Mouse (Mus musculus) megakaryocyte, embryonic 14.5 days (primary cell): ENCODE measurements around the gene H2-Eb2. TPM values are rescaled to one million over a fixed set of nuclear protein-coding genes. Genes with fewer than 3 reads are reported as not detected.

Source experiments
- H3K27me3 ChIP-seq: replicated peaks from 2 replicates; pipeline ENCODE3; 2012; ENCODE audit warnings: inconsistent platforms
- H3K36me3 ChIP-seq: replicated peaks from 2 replicates; pipeline ENCODE3; 2012; ENCODE audit warnings: low read length, inconsistent platforms, mixed read lengths
- H3K4me1 ChIP-seq: 2 replicates; pipeline ENCODE4 v1.6.1; 2012; ENCODE audit warnings: inconsistent platforms
- H3K4me3 ChIP-seq: replicated peaks from 2 replicates; pipeline ENCODE3; 2012; ENCODE audit warnings: moderate library complexity, mild to moderate bottlenecking, inconsistent platforms
- H3K9me3 ChIP-seq: 2 replicates; pipeline ENCODE4 v1.6.1; 2012; ENCODE audit warnings: inconsistent platforms
- FLI1 ChIP-seq: IDR thresholded peaks from 2 replicates; pipeline ENCODE4 v1.6.1; 2012; ENCODE audit warnings: low read length, inconsistent platforms, mixed read lengths
- GATA1 ChIP-seq: IDR thresholded peaks from 3 replicates; pipeline ENCODE4 v1.6.1; 2012; ENCODE audit warnings: mixed read lengths, low read length, inconsistent platforms, borderline replicate concordance
- polyA plus RNA-seq: library from polyadenylated mRNA; stranded (reverse); fragments of >175 nt; gene quantifications from 2 replicates; pipeline ENCODE4 v1.2.3, GENCODE M21; 2012; ENCODE audit warnings: low replicate concordance; ENCODE audit not compliant: insufficient read depth

Gene H2-Eb2
- polyA plus RNA-seq, 1 experiment: not detected

DNA sequence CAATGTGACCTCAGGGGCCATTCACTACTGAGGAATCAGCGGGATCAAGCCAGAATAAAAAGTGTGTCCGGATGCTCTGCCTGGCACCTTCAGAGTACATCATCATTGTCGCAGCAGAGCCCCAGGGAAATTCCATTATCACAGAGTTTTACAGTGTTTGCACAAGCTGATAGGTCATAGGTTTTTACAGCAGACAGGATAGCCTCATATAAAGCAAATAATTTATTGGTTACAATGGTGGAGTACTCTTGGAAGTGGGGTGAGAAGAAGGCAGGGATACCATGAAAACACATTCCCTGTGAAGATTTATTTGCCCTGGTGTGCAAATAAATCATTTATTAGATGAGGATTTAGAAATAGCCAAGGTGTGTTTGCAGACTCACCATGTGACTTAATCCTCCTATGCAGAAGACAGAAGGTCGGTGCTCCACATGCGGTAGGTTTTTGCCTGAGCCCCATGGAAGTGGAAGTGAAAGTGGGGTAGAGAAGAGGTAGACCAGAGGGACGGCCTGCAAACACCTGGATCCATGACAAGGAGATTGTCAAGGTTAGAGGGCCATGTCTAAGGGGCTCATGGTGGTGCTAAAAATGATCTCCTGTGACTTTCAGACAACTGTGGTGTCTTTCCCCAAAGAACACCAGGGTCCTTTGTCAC is 47.7 kb downstream of the H2-Eb2 start:
- Histone ChIP-seq H3K9me3 (0 out of 2 replicates have a peak, but pooled peaks cover 3% of the 10 kb centered on the region), H3K4me1 (peaks cover 7% of the 10 kb centered on the region), H3K36me3 (no peaks in the 10 kb centered on the region), H3K4me3 (no peak overlapping the region), H3K27me3 (peaks cover 25% of the 10 kb centered on the region)
- TF ChIP-seq GATA1: no peak
- TF ChIP-seq FLI1: no peak

- Histone ChIP-seq H3K36me3 (no peaks in the 10 kb centered on the region), H3K27me3 (peaks cover 38% of the 10 kb centered on the region), H3K4me3 (no peak within 1 kb of the TSS), H3K4me1 (peaks cover 3% of the 10 kb centered on the region; the same call in 1 of the 2 replicates), H3K9me3 (0 out of 2 replicates have a peak, but pooled peaks cover 3% of the 10 kb centered on the region)
- TF ChIP-seq GATA1: no peak
- TF ChIP-seq FLI1: no peak
Observed at GRCm38 (mm10) chr17:34376847-34377246, 51.4 kb downstream of the H2-Eb2 start, which contains the start of gene Btnl1. Gene Btnl1, plus strand, starts transcription at chr17:34377132.

- H3K36me3 ChIP-seq: no peaks in the 10 kb centered on the region
- 0 out of 2 replicates have a peak, but pooled peaks cover 3% of the 10 kb centered on the region for H3K9me3 ChIP-seq
- H3K27me3 ChIP-seq: peaks cover 39% of the 10 kb centered on the region
- H3K4me3 ChIP-seq: no peak overlapping the region
- no peak for TF ChIP-seq GATA1
- TF ChIP-seq FLI1: no peak
- H3K4me1 ChIP-seq: peaks cover 3% of the 10 kb centered on the region; the same call in 1 of the 2 replicates
Observed at GRCm38 (mm10) chr17:34377450-34378209, 52.2 kb downstream of the H2-Eb2 start.

DNA sequence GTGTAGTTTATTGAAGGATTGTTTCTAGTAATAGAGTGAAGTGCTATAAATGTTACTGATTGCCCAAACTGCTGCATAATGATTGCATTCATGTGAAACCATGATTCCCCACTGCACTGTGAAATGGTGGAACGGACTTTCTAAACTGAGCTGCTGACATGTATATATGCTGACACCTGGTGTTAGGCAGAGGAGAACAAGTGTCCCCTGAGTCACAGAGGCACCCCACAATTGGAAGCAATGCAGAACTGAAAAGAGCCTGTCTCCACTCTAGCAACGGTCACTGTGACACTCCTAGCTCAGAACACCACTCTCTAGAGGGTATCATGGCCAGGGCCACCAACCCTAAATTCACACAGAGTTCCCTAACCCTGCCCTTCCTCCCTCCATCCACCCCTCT is 53.3 kb downstream of the H2-Eb2 start:
- Histone ChIP-seq H3K9me3 (peaks cover 3% of the 10 kb centered on the region; the same call in 1 of the 2 replicates), H3K4me1 (peaks cover 3% of the 10 kb centered on the region; the same call in 1 of the 2 replicates), H3K36me3 (no peaks in the 10 kb centered on the region), H3K4me3 (no peak overlapping the region), H3K27me3 (peaks cover 30% of the 10 kb centered on the region)
- TF ChIP-seq GATA1 (no peak), FLI1 (no peak)

DNA sequence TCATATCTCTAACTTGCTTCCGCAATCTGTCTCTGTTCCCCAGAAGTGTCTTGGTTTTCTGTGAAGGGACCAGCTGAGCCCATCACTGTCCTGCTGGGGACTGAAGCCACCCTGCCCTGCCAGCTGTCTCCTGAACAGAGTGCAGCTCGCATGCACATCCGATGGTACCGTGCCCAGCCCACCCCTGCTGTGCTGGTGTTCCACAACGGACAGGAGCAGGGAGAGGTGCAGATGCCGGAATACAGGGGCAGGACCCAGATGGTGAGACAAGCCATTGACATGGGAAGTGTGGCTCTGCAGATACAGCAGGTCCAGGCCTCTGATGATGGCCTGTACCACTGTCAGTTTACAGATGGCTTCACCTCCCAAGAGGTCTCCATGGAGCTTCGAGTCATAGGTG is 54.0 kb downstream of the H2-Eb2 start:
- Histone ChIP-seq H3K4me3 (peak overlapping the region; percentile 53), H3K27me3 (peaks cover 32% of the 10 kb centered on the region), H3K9me3 (peaks cover 3% of the 10 kb centered on the region; the same call in 1 of the 2 replicates), H3K36me3 (no peaks in the 10 kb centered on the region), H3K4me1 (peaks cover 3% of the 10 kb centered on the region; the same call in 1 of the 2 replicates)
- no peak for TF ChIP-seq FLI1

DNA sequence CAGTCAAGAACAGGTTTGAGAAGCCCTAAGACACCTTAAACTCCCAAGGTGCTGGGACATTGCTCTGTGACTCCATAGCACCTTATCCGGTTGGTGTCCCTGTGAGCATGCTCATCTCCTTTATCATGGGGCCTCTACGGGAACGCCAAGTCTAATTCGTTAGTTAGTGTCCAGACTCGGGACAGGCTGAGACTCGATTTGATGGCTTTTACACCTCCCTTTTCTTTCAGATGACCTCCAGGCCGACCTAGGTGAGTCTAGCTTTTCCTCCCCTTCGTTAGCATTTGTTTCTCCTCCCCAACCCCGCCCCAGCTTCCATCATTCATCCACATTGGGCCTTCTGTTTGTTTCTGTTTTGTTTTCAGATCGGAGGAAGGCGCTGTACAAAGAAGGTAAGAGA is 56.4 kb downstream of the H2-Eb2 start:
- H3K4me3 ChIP-seq: no peak overlapping the region
- no peaks in the 10 kb centered on the region for H3K36me3 ChIP-seq
- H3K4me1 ChIP-seq: peaks cover 9% of the 10 kb centered on the region
- no peak for TF ChIP-seq FLI1
- no peak for TF ChIP-seq GATA1
- peaks cover 36% of the 10 kb centered on the region for H3K27me3 ChIP-seq
- no peaks in the 10 kb centered on the region; the same call in 1 of the 2 replicates for H3K9me3 ChIP-seq

- Histone ChIP-seq H3K4me3 (no peak overlapping the region), H3K4me1 (peaks cover 9% of the 10 kb centered on the region), H3K27me3 (peaks cover 33% of the 10 kb centered on the region), H3K9me3 (no peaks in the 10 kb centered on the region; the same call in 1 of the 2 replicates), H3K36me3 (no peaks in the 10 kb centered on the region)
- TF ChIP-seq FLI1: no peak
- no peak for TF ChIP-seq GATA1
Observed at GRCm38 (mm10) chr17:34383212-34383611, 57.7 kb downstream of the H2-Eb2 start.

DNA sequence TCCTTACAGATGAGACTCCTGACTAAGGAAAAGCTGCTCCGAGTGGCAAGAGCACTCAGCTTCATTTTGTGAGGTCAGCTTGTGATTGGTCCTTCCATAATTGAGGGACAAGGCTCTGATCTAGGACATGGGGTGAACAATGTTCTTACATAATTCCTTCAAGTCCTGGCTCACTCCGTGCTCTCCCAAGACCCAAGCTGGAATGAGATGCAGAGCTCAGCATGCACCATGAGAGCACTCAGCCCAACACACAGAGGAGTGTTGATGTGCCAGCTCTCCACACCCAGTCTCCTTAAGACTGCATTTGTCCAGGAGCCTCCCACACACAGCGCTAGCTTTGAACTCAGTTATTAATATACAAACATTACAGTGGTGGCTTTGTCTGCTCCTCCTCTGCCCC is 59.2 kb downstream of the H2-Eb2 start:
- peaks cover 5% of the 10 kb centered on the region for H3K4me1 ChIP-seq
- H3K27me3 ChIP-seq: peaks cover 29% of the 10 kb centered on the region
- no peak for TF ChIP-seq GATA1
- no peak for TF ChIP-seq FLI1

DNA sequence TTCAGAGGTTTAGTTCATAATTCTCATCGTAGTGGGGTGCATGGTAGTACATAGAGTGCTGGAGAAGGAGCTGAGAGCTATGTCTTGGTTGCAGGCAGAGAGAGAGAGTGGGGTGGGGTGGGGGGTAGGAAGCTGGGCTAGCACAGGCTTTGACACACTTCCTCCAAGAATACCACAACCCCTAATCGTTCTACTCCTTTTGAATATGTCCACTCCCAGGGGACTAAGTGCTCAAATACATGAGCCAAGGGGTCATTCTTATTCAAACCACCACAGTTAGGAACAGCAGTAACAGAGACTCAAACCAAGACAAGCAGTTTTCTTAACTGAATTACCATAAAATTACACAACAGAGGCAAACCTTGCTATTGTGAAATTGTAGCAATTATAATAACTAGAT is 61.2 kb downstream of the H2-Eb2 start:
- H3K27me3 ChIP-seq: peaks cover 29% of the 10 kb centered on the region
- no peaks in the 10 kb centered on the region; the same call in 1 of the 2 replicates for H3K9me3 ChIP-seq
- H3K36me3 ChIP-seq: no peaks in the 10 kb centered on the region
- H3K4me3 ChIP-seq: no peak overlapping the region
- TF ChIP-seq FLI1: no peak
- H3K4me1 ChIP-seq: peaks cover 6% of the 10 kb centered on the region

More for the DNA sequence above, 59.2 kb downstream of the H2-Eb2 start:
- Histone ChIP-seq H3K36me3 (no peaks in the 10 kb centered on the region), H3K4me3 (no peak overlapping the region), H3K9me3 (no peaks in the 10 kb centered on the region; the same call in 1 of the 2 replicates)

DNA sequence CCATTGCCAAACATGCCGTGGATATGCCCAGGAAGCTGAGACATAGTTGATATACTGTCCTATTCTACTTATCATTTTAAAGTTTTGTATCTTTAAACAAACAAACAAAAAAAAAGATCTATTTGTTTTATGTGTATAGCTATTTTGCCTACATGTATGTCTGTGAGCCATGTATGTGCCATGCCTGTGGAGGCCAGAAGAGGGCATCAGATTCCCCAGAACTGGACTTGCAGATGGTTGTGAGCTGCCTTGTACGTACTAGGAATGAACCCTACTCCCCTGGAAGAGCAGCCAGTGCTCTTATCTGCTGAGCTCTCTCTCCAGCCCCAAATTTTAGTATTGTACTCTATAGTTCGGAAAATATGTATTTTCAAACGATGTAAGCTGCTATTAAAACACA is 63.0 kb downstream of the H2-Eb2 start:
- Histone ChIP-seq H3K9me3 (no peaks in the 10 kb centered on the region), H3K27me3 (peaks cover 27% of the 10 kb centered on the region), H3K4me1 (peaks cover 16% of the 10 kb centered on the region), H3K36me3 (no peaks in the 10 kb centered on the region), H3K4me3 (no peak overlapping the region)
- TF ChIP-seq GATA1 (no peak), FLI1 (no peak)

Other genes starting within 250 kb of the H2-Eb2 start
- 9.5 and 12.1 TPM in 2 replicates for gene H2-Oa, start 233.3 kb upstream of the H2-Eb2 start, polyA plus RNA-seq
- 19.3 and 32.1 TPM in 2 replicates for gene H2-DMa, start 206.1 kb upstream of the H2-Eb2 start, polyA plus RNA-seq
- 174 and 242 TPM in 2 replicates for gene Brd2, start 203.0 kb upstream of the H2-Eb2 start, polyA plus RNA-seq
- gene H2-DMb2, start 182.4 kb upstream of the H2-Eb2 start, polyA plus RNA-seq: 1.5 TPM in 1 of 2 replicates, not detected in the other
- 1.1 TPM in 1 of 2 replicates, not detected in the other for gene H2-DMb1, start 172.6 kb upstream of the H2-Eb2 start, polyA plus RNA-seq
- gene Tap1, start 138.1 kb upstream of the H2-Eb2 start, polyA plus RNA-seq: 27.1 and 27.9 TPM in 2 replicates
- 15.3 and 32.2 TPM in 2 replicates for gene Psmb9, start 137.9 kb upstream of the H2-Eb2 start, polyA plus RNA-seq
- 16.6 and 74.9 TPM in 2 replicates for gene Psmb8, start 127.9 kb upstream of the H2-Eb2 start, polyA plus RNA-seq
- gene Tap2, start 122.1 kb upstream of the H2-Eb2 start, polyA plus RNA-seq: 87.3 and 103 TPM in 2 replicates
- gene H2-Ob, start 86.8 kb upstream of the H2-Eb2 start, polyA plus RNA-seq: 0.76 TPM in 1 of 2 replicates, not detected in the other
- gene H2-Ab1, start 68.0 kb upstream of the H2-Eb2 start, polyA plus RNA-seq: 1.8 TPM in 1 of 2 replicates, not detected in the other
- 0.64 TPM in 1 of 2 replicates, not detected in the other for gene H2-Aa, start 37.8 kb upstream of the H2-Eb2 start, polyA plus RNA-seq
- gene H2-Eb1, start 19.8 kb upstream of the H2-Eb2 start, polyA plus RNA-seq: 2.8 TPM in 1 of 2 replicates, not detected in the other
- not detected in 2 replicates for gene Btnl2, start 29.2 kb downstream of the H2-Eb2 start, polyA plus RNA-seq
- gene Btnl1, start 51.5 kb downstream of the H2-Eb2 start, polyA plus RNA-seq: not detected in 2 replicates
- not detected in 2 replicates for gene BC051142, start 73.2 kb downstream of the H2-Eb2 start, polyA plus RNA-seq
- gene Btnl4, start 151.7 kb downstream of the H2-Eb2 start, polyA plus RNA-seq: not detected in 2 replicates
- gene Btnl6, start 191.7 kb downstream of the H2-Eb2 start, polyA plus RNA-seq: not detected in 2 replicates
- gene Notch4, start 238.6 kb downstream of the H2-Eb2 start, polyA plus RNA-seq: 0.43 TPM in 1 of 2 replicates, not detected in the other